Mouse (Mus musculus): ENCODE results near the gene Atoh8.

The Atoh8 gene

DNA sequence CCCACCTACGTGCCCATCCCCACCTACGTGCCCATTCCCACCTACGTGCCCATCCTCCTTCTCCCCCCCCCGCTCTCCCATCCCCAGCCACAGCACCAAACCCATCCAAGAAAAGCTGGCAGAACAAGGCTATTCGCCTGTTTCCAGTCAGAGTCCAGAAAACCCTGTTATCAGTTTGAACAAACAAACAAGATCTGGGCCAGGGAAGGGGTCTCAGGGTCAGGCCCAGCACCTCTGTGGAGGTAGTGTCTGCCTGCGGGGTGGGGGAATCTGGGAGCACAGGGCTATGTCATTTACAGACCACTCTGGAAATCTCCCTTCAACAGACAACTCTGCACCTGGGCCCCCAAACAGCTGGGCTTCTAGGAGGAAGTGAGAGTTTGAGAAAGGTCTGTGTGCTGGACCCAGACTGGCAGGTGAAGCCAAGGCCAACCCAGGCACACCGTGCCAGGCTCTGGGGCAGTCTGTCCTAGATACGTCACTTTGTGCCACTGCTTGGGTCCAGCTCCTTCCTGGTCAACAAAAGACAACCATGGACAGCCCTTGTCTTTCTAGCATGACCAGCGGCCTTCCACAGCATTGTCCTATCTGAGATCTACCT is 7.6 kb downstream of the Atoh8 start:
- no peak for DNase-seq (ENCODE audit: low spot score)

DNA sequence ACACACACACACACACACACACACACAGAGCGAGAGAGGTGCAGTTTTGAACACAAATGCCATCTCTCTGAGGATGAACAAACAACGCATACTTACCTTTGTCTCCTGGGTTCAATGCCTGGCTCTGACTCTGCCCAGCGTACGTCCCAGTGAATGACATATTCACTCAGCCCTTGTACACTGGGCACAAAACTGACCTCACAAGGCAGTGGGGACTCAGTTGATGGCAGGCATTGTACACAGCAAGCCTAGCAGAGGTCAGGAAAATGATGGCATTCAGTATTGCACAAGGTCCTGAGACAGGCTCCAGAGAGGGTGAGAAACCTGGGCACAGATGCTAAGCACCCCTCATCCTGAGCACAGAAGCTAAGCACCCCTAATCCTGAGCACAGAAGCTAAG is 8.4 kb downstream of the Atoh8 start:
- no peak for DNase-seq (ENCODE audit: low spot score)

DNA sequence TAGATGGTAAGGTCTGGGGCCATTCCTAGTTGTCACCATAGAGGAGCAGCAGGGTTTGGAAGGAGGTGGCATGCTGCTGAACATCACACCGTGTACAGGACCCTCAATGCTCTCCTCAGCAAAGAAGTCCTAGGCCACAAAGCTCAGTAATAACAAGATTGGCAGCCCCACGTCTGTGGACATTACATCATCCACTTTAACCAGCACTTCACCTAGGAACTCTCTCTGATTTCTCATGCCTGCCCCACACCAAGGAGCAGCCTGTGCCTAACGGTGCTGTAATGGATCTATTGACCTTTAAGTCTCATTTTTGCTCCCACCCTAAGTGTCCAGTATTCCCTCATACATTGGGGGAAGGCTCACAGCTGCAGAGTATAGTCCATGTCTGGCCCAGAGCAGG is 9.7 kb downstream of the Atoh8 start:
- no peak for DNase-seq (ENCODE audit: low spot score)

DNA sequence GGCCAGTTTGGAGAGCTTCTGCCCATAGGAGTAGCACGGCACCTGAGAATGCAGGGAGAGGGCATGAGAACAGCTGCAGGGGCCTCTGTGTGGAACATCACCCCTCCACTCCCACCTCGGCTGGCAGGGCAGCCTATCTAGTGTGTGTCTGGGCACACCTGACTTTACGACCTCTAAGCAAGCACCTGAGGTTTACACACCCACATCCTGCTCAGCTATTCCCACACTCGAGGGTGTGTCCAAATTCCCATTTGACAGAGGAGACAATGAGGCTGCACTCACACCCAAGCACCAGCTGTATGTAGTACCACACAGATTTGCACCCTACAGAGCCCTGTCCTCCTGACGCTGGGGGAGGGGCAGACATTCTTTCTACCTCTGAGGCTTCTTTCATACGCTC is 11.5 kb downstream of the Atoh8 start:
- DNase-seq (ENCODE audit: low spot score), result no peak

DNA sequence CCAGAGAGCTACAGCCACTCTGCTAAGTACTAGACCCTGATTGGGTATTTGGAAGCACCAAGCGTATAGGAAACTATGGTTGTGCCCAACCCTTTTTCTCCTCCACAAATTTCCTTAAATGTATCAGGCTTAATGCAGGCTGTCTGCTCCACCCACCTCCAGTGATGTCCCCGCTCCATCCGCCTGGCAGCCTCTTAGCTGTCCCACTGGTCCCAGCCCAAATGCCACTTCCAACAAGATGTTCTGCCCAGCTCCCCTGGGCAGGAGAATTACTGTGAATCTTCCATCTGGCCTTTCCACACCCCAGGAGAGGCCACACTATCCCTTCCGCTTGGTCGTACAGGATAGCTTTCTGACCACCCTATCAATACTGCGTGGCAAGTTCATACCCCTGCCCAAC is 12.5 kb downstream of the Atoh8 start:
- DNase-seq (ENCODE audit: low spot score), result no peak

DNA sequence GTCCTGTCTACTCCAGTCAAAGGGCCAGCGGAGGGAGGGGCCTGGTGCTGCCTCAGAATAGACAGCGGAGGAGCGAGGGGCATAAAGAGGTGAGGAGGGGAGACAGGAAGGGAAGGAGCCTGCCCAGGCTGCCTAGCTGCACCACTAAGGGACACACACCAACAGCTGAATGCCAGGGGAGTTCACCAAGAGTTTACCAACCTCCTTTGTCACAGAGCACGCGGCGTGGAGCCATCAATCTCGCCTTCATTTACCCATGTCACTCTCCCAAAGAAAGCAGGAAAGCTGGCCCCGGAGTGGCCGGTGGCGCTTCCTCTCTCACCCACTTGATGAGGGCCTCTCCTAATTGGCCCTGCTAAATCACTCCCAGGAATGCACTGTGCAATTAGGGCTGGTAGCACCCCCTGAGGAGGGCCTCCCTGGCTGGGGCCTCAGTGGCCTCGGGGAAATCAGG is 13.1 kb downstream of the Atoh8 start:
- no peak for DNase-seq (ENCODE audit: low spot score)

DNA sequence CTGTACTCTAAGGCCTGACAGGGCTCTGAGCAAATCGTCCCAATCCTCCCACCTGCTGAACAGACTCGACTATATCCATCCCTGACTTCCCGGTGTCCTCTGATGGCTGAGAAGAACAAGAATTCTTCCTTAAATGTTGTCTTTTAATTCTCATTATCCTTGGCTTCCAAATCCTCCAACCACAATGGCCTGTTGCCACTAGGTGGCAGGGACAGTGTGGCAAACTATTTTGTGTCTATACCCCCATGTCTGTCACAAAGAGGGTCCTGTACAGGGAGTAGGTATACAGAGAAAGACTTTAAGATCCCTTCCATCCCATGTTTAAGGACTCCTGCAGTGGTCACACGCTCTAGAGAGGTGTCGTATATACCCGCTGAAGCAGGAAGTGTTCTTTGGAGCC is 14.1 kb downstream of the Atoh8 start:
- DNase-seq (ENCODE audit: low spot score), result no peak

DNA sequence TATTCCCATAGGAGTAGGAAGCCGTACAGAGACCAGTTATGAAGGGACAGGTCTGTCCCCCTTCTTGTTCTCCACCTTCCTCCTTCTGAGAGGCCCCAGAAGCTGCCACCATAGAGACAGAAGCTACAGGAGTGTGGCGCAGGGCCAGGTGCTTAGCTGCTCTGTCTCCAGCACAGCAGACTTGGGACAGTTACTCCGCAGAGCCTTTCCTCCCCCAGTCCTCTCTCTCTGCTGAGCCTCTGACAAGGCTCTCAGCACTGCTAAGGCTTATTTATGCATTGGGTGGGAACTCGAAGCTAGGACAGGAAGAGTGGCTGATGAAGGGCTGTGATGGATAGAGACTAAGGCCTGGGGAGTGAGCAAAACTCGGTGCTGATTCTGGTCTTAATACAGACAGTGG is 15.8 kb downstream of the Atoh8 start:
- peak; percentile 69 for DNase-seq (ENCODE audit: low spot score)

DNA sequence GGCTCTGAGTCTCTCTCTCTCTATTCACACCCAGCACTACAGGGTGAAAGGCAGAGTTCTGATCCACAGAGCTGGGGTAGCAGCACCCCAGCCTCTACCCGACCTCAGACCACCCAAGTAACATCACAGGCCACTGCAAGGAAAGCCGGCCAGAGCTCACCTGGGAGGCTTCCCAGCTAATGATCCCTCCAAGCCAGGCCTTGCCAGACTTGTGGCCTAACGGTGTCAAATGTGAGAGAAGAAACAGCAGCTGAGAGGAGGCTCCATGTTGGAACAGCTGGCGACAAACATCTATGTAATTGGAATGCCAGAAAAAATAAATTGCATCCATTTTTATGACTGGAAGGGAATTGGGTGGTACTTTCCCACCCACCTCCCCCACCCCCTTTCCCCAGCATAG is 17.1 kb downstream of the Atoh8 start:
- no peak for DNase-seq (ENCODE audit: low spot score)

DNA sequence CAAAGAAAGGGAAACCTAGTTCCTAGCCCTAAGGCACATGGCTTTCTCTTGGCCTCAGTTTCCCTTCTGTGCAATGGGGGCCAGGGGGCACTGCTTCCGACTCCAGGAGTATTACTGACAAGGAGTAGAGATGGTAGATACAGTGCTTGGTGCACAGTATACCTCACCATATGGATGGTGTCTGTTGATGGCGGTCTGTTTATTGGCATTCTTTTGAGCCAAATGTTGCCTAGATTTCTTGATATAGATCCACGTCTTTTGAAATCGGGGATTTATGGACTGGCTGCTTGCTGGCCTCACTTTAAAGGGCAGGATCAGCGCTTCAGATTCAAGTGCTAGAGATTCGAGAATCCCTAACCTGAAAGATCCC is 18.0 kb downstream of the Atoh8 start:
- no peak for DNase-seq (ENCODE audit: low spot score)

DNA sequence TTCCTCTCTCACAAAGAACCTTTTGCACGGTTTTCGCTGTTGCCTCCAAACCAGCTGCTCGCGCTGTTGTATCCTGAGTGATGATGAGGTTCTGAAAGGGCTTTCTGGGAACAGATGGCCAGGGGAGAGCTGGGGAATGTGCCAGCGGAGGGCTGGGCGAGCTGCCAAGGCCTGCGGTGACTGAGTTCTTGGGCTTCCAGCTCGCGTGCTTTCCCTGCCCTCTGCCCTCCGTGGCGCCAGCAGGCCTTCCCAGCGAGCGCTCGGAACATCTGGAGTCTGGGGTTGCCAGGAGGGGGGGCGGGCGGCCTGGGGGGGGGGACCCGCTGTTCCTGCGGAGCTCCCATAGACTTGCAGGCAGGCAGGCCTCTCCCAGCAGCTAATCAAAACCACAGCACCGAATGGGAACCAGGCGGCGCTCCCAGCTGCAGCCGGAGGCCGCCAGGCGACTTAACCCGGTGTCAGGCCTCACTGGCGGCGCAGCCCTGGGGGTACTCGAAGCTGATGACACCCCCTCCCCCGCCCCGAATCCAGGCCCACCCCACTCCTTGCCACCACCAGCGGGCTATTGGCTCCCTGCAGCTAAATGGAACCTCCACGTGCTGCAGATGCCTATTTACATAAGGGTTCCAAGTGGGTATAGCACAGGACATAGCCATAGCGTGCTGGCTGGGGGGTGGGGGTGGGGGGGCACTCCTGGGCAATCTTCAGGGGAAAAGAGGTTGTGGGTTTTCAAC is 18.5 kb downstream of the Atoh8 start:
- peak; percentile 98 for DNase-seq (ENCODE audit: low spot score)

DNA sequence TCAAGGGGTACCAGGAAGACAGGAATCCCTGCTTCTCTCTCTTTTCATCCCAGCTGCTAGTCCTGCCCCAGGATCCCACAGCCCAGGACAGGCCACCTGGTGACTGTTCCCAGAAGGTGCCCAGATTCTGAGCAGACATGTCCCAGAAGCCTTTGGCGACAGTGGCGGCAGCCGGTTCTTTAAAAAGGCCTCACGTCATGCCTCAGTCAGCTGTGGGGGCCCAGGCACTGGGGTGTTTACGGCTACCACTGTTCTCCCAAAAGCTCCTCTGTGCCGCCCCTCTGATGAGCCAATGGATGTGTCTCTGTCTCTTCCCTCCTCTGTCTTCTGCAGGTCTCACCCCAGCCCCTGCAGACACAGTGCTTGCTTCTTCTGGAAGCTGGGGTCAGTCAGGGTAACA is 19.8 kb downstream of the Atoh8 start:
- DNase-seq (ENCODE audit: low spot score), result no peak

DNA sequence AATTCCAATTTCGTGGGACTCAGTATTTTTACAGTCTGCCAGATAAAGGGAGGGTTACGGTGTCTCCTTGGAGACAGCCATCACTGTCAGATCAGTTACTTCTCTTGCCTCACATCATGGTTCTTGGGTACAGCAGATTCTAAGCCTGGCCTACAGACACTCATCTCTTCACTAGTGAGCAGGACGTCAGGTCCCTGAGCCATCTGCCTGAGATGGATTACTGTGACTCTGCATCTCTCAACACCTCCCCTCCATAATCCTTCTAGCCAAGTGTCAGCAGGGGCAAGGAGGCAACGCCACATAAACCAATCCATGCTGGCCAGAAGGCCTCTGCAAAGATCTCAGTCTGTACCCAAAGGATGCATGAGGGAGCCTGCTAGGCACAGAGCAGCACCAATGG is 24.0 kb downstream of the Atoh8 start:
- DNase-seq (ENCODE audit: low spot score), result no peak

DNA sequence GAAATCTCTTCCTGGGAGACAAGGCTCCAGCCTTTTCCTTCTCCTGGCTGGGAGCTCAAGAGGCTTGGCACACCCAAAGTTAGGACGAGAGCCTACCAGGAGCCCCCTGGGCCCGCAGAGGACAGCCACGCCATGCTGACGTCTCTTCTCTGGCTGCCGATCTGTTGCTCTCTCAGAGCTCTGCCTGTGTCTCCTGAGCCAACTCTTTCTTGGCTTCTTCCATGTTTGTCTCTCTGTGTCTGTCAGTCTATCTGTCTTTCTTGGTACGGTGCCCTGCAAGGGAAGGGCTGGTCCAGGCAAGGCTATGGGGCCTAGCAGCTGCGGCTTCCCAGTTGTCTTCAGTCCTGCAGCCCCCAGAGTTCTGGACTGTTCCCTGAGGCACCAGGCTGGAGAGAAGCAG is 24.6 kb downstream of the Atoh8 start:
- DNase-seq (ENCODE audit: low spot score), result no peak

DNA sequence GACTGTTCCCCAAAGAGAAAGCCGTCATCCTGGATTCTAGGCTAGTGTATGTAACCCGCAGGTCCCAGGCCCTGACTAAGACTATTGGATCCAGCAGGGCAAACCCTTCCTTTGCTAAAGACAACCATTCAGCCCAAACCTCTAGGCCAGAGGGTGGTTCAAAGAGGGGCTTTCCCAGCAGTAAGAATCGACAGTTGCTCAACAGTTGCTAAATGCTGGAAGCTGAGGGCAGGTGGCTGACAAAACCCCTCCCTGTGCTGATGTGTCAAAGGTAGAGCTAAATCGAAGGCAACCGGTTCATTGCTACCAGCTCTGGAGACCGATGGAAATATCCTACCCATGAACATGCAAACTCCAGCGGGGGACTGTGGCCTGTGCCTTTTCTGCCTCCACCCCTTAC is 25.6 kb downstream of the Atoh8 start:
- no peak for DNase-seq (ENCODE audit: low spot score)

DNA sequence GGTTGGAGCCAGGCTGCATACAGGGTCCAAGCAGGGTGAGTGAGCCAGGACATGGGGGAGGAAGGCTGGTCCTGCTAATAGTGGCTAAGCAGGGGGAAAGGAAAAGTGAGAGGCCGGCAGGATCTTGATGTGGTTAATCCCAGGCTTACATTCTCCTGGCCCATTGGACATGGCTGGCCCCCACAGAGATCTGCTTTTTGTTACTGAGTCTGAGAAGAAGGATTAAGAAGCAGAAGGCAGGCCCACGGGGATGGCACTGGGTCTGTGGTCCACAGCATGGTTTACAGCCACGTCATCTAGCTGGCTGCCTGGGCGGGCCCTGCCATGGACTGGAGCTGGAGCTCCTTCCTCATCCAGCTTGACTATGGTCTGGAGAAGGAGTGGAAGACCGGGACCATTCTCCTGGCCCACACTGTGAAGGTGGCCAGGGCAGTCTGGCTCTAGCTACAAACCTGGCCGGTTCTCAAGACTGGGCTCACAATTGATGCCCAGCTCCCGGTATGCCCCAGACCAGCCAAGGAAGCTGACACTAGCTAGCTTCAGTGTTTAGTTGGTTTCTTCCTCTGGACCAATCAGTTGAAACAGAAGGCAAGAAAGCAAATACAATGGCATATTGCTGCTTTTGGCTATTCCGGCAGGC is 26.9 kb downstream of the Atoh8 start:
- no peak for DNase-seq (ENCODE audit: low spot score)

DNA sequence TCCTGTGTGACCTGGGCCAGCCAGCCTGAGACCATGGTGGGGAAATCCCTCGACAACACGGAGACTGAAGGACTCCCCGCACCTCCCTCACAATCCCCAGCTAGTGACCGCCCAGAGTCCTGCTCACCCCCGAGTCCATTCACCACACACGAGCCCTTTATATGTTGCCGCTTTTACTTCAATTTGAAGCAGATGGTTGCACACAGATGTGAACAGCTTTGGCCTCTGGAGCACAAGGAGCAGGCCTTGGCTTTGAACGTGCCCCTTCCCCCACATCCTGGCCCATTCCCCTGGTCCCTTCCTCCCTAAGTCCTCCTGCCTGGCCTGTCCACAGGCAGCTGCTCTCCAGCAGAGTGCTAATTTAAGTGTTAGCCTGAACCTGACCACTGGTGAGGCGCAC is 29.4 kb downstream of the Atoh8 start:
- DNase-seq (ENCODE audit: low spot score), result no peak

DNA sequence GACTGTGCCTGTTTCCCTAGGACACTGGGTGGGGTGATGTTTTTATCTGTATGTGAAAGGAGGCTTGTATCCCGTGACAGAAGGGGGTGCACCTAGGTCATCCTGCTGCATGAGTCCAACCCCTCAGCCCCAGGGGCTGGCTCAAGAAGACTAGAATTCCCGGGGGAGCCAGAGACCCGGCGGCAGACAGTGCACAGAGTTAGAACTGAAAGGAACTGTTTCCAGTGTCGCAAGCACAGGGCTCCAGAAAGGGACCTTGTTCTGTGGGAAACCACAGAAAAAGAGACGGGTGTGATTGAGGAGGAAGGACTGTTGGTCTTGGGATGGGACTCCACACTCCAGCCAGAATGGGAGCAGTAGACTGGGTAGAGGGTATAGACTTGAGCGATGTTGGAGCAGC is 30.5 kb downstream of the Atoh8 start:
- no peak for DNase-seq (ENCODE audit: low spot score)

DNA sequence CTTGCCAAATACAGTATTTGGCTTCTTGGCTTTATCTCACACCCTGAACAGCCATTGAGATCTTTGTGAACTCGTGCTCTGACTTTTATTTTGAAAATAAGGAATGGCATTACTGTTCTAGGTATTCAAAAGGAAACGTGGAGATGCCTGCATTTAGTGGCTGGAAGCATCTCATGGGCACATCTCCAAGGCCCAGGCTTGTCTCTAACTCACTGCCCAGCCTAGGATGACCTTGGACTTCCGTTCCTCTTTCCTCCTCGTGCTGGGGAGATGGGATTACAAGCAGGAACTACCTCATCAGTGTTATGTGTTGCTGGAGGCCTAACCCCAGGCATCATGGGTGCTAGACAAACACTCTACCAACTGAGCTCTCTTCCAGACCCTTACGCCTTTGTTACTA is 32.1 kb downstream of the Atoh8 start:
- no peak for DNase-seq (ENCODE audit: low spot score)

DNA sequence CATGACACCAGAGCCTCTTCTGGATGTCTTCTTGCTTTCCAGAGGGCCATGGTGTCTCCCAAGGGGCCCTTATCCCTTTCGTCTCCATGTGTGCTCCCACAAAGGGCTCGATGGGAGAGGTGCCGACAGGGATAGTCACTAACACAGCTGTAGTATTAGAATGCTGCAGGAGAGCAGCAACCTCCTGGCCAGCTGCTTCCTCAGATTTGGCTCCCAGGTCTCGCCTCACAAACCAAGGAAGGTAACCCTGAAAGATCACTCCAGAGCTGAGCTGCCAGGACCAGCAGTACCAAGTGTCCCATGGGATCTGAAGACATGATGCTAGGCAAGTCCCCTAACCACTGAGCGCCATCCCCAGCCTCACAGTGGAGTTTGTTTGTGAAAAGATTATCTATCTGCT is 32.6 kb downstream of the Atoh8 start:
- no peak for DNase-seq (ENCODE audit: low spot score)

DNA sequence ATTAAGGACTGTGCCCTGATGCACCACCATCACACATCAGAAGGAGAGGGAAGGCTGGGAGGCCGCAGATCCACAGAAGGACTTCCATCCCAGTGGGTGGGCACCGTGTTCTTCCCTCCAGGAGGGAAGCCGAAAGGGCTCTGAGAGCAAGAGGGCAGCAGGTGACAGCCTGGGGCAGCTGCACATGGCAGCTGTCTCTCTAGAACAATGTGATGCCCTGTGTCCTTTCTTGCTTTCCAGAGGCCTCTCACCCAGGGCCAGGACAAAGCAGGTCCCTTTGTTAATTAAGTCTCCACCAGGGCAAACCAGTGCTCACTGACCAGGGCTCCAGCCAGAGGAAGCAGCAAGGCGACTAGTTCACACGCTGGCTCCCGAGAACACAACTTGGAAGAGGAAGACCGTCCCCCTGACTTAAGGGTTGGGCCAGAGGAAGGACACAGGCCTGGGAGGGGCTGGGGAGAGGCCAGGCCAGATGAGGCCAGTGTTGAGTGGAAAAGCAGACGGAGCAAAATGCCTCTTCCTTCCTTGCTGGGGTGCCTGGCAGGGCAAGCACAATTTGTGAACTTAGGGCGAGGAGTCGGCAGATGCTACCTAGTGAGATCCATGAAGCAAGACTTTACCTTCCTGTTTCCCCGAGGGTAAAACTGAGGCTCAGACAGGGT is 34.7 kb downstream of the Atoh8 start:
- DNase-seq (ENCODE audit: low spot score), result no peak

DNA sequence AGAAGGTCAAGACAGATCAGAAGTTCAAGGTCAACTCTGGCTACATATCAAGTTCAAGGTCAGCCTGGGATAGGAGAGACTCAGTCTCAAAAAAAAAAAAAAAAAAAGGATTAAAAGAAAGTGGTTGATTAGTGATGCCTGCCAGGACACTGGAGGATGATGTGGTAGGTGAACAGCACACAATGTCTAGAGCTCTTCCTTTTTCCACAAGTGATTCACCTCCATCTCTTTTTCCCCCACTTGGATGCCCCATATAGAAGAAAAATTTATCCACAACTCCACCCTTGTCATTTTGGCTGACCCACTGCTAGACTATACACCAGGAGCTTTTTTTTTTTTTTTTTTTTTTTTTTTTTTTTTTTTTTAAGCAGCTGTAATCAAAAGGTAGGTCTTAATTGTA is 37.9 kb downstream of the Atoh8 start:
- DNase-seq (ENCODE audit: low spot score), result no peak

DNA sequence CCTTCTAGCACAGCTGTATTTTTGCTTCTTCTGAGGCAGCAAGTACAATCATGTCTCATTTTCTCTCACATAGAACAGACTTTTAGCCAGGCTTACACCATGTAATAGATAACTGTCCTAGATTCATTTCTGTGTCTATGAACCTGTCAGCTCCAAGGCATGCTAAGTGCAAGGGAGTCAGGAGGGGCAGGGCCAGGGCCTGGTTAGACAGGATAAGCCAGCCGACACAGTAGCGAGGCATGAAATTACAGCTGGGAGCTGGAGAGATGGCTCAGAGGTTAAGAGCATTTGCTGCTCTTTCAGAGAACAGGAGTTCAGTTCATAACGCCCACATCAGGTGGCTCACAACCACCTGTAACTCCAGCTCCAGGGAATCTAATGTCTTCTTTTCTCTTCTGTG is 38.7 kb downstream of the Atoh8 start:
- no peak for DNase-seq (ENCODE audit: low spot score)
